Mouse (Mus musculus): ENCODE data around the gene Mfsd11.
"Not testable (repeated sequence)": the region's sequence is repeated elsewhere in the genome, so short reads cannot be mapped to it uniquely, and the experiment has no call there.

Mfsd11 gene

GRCm38 (mm10) chr11:116821057-116821940 is 30.9 kb upstream of the Mfsd11 start:
- no peak for DNase-seq (ENCODE audit: low spot score)

- peak; percentile 55 for DNase-seq (ENCODE audit: low spot score)
These were observed 30.0 kb upstream of the Mfsd11 start for GRCm38 (mm10) chr11:116822215-116822614.

GRCm38 (mm10) chr11:116822626-116823025 is 29.6 kb upstream of the Mfsd11 start:
- DNase-seq (ENCODE audit: low spot score), result no peak

DNA sequence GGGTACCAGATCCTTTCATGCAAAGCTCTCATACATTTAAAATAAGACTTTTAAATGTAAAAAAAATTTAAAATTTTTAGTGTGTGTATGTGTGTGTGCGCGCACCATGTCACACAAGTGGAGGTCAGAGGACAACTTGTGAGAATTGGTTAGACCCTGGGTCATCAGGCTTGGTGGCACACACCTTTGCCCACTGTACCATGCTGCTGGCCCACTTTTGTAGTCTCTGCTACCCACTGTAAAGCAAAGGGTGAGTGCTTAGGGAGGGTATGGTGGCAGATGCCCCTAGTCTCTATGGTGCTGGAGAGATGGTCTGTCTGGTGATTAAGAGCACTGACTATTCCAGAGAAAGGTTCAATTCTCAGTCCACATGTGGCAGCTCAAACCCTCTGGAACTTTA is 29.0 kb upstream of the Mfsd11 start:
- no peak for DNase-seq (ENCODE audit: low spot score)

DNA sequence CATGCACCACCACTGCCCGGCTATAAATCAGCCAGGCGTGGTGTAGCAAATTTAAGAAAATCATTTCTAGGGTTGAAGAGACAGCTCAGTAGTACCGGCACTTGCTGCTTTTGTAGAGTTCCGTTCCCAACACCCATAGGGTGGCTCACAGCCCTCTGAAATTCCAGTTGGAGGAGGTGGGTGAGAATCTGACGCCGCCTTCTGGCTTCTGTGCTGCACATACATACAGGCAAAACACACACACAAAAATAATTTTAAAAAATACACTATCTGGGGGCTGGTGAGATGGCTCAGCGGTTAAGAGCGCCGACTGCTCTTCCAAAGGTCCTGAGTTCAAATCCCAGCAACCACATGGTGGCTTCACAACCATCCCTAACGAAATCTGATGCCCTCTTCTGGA is 28.4 kb upstream of the Mfsd11 start:
- not testable (repeated sequence) for DNase-seq (ENCODE audit: low spot score)

- DNase-seq (ENCODE audit: low spot score), result no peak
These were observed 27.0 kb upstream of the Mfsd11 start for GRCm38 (mm10) chr11:116825230-116825629.

DNA sequence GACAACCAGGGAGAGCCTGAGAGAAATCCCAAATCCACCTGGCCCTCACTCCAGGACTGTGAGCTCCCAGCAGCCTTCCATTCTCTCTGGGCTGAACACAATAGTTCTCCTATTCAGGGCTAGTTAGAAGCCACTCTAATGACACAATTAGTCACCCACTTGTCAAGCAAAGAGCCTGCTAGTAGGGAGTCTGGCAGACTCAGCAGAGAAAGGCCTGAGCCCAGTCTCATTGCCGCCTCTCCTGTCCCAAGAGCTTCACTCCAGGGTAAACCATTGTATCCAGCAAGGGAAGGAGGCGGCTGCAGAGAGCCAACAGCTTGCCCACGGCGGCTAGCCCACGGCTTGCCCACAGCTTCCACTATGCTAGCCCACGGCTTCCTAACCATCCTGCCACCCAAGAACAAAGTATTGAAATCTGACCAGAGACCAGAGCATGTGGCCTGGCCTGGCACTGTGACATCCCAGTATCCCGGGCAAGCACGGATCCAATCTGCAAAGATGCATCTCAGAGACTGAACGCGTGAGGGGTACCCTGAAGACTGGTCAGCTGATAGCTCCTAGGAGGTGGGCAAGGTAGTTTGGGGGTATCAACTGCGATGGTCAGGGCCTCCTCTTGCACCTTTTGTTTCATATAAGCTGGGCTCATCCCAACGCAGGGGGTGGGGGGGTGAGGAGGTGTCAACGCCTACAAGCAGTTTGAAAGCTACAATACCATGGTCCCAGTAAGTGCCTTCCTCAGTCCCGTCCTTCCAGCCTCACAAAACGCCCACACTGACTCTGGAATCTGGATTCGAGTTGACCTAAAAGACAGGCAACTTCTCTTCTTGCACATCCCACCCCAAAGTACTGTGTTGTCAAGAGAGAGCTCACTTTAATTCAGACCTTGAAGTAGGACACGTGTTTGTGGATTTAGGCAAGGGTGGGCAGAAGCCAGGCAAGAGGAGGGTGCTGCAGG is 25.4 kb upstream of the Mfsd11 start:
- DNase-seq (ENCODE audit: low spot score), result no peak

- peak; percentile 67 for DNase-seq (ENCODE audit: low spot score)
These were observed 24.6 kb upstream of the Mfsd11 start, which contains the start of gene Mxra7 for GRCm38 (mm10) chr11:116827534-116828165. Gene Mxra7, minus strand, starts transcription at chr11:116828046.

- no peak for DNase-seq (ENCODE audit: low spot score)
These were observed 20.0 kb upstream of the Mfsd11 start for GRCm38 (mm10) chr11:116832172-116832685.

DNA sequence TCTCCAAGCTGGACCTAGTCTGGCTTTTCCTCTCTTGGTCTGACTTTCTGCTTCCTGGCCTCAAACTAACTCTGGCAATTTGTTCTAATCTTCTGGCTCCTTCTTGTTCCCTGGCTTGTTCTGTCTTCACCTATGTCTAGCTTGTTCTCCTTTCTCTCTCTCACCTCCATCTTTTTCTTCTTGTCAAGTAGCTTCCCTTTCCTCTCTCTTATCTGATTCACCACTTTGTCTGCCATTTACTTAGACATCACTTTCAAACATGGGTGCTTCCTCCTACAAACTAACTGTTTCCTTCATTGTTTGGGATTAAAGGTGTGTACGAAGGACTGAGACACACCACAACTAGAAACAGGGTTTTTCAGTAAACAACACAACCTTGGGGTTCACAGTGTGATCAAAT is 17.3 kb upstream of the Mfsd11 start:
- DNase-seq (ENCODE audit: low spot score), result no peak

- DNase-seq (ENCODE audit: low spot score), result no peak
These were observed 16.0 kb upstream of the Mfsd11 start for GRCm38 (mm10) chr11:116836283-116836682.

DNA sequence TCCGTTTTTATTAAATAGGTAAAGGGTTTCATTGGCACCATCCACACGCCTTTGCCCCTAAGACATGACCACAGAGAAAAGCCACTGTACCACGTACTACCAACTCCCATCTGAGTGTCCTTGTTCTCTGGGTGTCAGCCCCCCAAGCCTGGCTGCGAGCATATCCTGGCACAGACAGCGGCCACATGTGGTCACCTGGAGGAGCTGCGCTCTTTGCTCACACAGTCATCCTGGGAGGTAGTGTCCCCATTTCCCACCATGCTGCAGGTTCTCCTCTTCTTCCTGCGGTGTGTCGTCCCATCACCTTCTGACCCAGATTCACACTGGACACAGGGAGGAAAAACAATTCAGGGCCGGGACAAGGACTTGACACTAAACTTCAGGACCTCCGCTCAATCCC is 14.8 kb upstream of the Mfsd11 start:
- DNase-seq (ENCODE audit: low spot score), result no peak

GRCm38 (mm10) chr11:116838936-116839335 is 13.3 kb upstream of the Mfsd11 start:
- no peak for DNase-seq (ENCODE audit: low spot score)

- no peak for DNase-seq (ENCODE audit: low spot score)
These were observed 12.6 kb upstream of the Mfsd11 start for GRCm38 (mm10) chr11:116839601-116840000.

DNA sequence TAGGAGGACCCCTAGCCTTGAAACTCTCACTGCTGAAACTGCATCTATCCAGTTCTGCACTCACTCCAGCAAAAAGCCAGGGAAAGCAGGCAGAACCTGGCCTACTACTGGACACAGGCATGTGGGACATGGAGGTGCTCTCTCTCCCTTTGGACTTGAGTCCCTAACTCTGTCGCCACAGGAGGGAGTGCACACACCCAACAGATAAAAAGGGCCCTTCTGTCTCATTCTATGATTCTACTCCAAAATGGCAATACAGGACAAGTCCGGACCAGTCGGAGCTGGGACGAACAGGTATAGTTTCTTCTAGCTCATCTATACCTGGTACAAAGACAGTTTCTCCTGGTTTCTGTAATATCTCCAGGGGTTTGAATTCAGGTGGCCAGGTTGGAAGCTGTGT is 11.5 kb upstream of the Mfsd11 start:
- DNase-seq (ENCODE audit: low spot score), result no peak

- DNase-seq (ENCODE audit: low spot score), result peak; percentile 60
These were observed 9.5 kb upstream of the Mfsd11 start for GRCm38 (mm10) chr11:116842531-116843260.

GRCm38 (mm10) chr11:116843261-116844233 is 8.7 kb upstream of the Mfsd11 start, which contains the start of the genes Mettl23 and Jmjd6:
Gene Mettl23, plus strand, starts transcription at chr11:116843278.
Gene Jmjd6, minus strand, starts transcription at chr11:116843449.
- DNase-seq (ENCODE audit: low spot score), result peak; percentile 98

DNA sequence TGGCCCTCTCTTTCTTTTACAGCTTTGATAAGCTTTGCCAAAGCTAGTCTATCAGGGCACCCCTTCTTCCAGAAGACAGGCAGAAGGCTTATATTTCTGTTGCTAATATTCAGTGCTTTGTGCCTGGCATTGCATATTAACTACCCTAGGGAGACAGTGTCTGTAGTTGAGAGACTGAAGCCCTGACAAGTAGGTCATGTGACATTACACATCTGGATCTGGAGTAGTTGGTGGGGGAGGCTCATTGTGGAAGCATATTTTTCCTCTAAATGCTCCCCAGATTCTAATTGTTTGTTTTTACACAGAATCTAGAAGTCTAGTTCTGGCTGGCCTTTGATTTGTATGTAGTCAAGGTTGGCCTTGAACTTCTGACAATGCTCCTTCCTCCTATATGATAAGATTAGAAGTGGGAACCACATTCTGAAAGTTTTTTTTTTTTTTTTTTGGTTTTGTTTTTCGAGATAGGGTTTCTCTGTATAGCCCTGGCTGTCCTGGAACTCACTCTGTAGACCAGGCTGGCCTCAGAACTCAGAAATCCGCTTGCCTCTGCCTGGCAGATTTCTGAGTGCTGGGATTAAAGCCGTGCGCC is 5.6 kb upstream of the Mfsd11 start:
- no peak for DNase-seq (ENCODE audit: low spot score)
